ENCODE assay signal across 21 mouse cellular contexts in genomic region chr11:12750016-12750415, GRCm38 (mm10).
"Had no signal": no experiment of that assay in that cellular context is flagged by ENCODE, and none has a peak within 500 bp of the region (broad histone marks: within the 10 kb centered on the region; RNA-seq: fewer than 3 reads in every experiment).

No protein-coding gene starts in this region.

- ATAC-seq: liver, postnatal 0 days; lung, postnatal 0 days; midbrain, embryonic 16.5 days had no signal

- H3K4me3 ChIP-seq: liver, embryonic 15.5 days; lung, embryonic 15.5 days; midbrain, embryonic 10.5 days; midbrain, embryonic 12.5 days; myocyte; neural tube, embryonic 13.5 days; neural tube, embryonic 15.5 days had no signal

- DNase-seq: liver, postnatal 0 days; lung, adult 2 months; lung, postnatal 14 days; lung, postnatal 36 days; midbrain, embryonic 14.5 days; retina, postnatal 1 day; right cerebral cortex, postnatal 14 days; right cerebral cortex, postnatal 4 days; spleen, adult 18-20 months; thymus, adult 2 months; thymus, postnatal 36 days had no signal

- H3K27ac ChIP-seq: liver, embryonic 15.5 days; lung, embryonic 15.5 days; macrophage; midbrain, embryonic 10.5 days; midbrain, embryonic 12.5 days; neural tube, embryonic 13.5 days; neural tube, embryonic 15.5 days had no signal
